Mouse (Mus musculus) T-helper 2 cell (primary cell): ENCODE results near the gene Antxr2.

ENCODE experiments used
- in situ Hi-C: fragments of 300-600 bp; cut with MboI, MseI; formaldehyde crosslinking; loops from one replicate; pipeline ENCODE4 v1.15.1; 2025; ENCODE audit warnings: high pct_unique_total_duplicates

The Antxr2 gene

GRCm38 (mm10) chr5:97917654-97918053 lies 113.2 kb downstream of the Antxr2 start:
- in situ Hi-C loops, result no loop called here

GRCm38 (mm10) chr5:97914890-97915289 lies 116.0 kb downstream of the Antxr2 start:
- in situ Hi-C loops, result no loop called here

- in situ Hi-C loops, result no loop called here
These were observed 116.9 kb downstream of the Antxr2 start for GRCm38 (mm10) chr5:97913901-97914300.

GRCm38 (mm10) chr5:97907482-97907881 lies 123.4 kb downstream of the Antxr2 start:
- in situ Hi-C loops, result no loop called here

- in situ Hi-C loops, result no loop called here
These were observed 124.1 kb downstream of the Antxr2 start for GRCm38 (mm10) chr5:97906537-97907266.

GRCm38 (mm10) chr5:97905856-97906255 lies 125.0 kb downstream of the Antxr2 start:
- in situ Hi-C loops, result no loop called here

GRCm38 (mm10) chr5:97901096-97901495 lies 129.7 kb downstream of the Antxr2 start:
- in situ Hi-C loops, result no loop called here

- in situ Hi-C loops, result no loop called here
These were observed 131.5 kb downstream of the Antxr2 start for GRCm38 (mm10) chr5:97899321-97899720.

- in situ Hi-C loops, result no loop called here
These were observed 145.4 kb downstream of the Antxr2 start for GRCm38 (mm10) chr5:97885427-97885826.

GRCm38 (mm10) chr5:97884110-97884509 lies 146.7 kb downstream of the Antxr2 start:
- in situ Hi-C loops, result no loop called here

- in situ Hi-C loops, result no loop called here
These were observed 149.4 kb downstream of the Antxr2 start for GRCm38 (mm10) chr5:97881421-97881820.

- in situ Hi-C loops, result no loop called here
These were observed 150.7 kb downstream of the Antxr2 start for GRCm38 (mm10) chr5:97880115-97880514.

GRCm38 (mm10) chr5:97878871-97879270 lies 152.0 kb downstream of the Antxr2 start:
- in situ Hi-C loops, result no loop called here

GRCm38 (mm10) chr5:97878215-97878794 lies 152.5 kb downstream of the Antxr2 start:
- in situ Hi-C loops, result no loop called here

- in situ Hi-C loops, result no loop called here
These were observed 153.9 kb downstream of the Antxr2 start for GRCm38 (mm10) chr5:97876895-97877294.

- in situ Hi-C loops, result no loop called here
These were observed 162.9 kb downstream of the Antxr2 start for GRCm38 (mm10) chr5:97867921-97868320.

- in situ Hi-C loops, result no loop called here
These were observed 163.9 kb downstream of the Antxr2 start for GRCm38 (mm10) chr5:97866975-97867374.

- in situ Hi-C loops, result no loop called here
These were observed 173.7 kb downstream of the Antxr2 start for GRCm38 (mm10) chr5:97857101-97857500.

GRCm38 (mm10) chr5:97851981-97852748 lies 178.7 kb downstream of the Antxr2 start:
- in situ Hi-C loops, result no loop called here

- in situ Hi-C loops, result no loop called here
These were observed 183.5 kb downstream of the Antxr2 start for GRCm38 (mm10) chr5:97847204-97847895.

- in situ Hi-C loops, result no loop called here
These were observed 184.3 kb downstream of the Antxr2 start for GRCm38 (mm10) chr5:97846503-97846902.

GRCm38 (mm10) chr5:97842016-97842415 lies 188.8 kb downstream of the Antxr2 start:
- in situ Hi-C loops, result no loop called here
